Mouse (Mus musculus): ENCODE results near the gene AF366264.
"Not testable (repeated sequence)": the region's sequence is repeated elsewhere in the genome, so short reads cannot be mapped to it uniquely, and the experiment has no call there.

Gene AF366264

GRCm38 (mm10) chr8:13838289-13838688 is at the start of gene AF366264:
TSS of gene AF366264 (minus strand) at chr8:13838389.
- DNase-seq (ENCODE audit: low read depth, low spot score), result not testable (repeated sequence)

GRCm38 (mm10) chr8:13843286-13843685 is 5.1 kb upstream of the AF366264 start:
- DNase-seq (ENCODE audit: low read depth, low spot score), result not testable (repeated sequence)

GRCm38 (mm10) chr8:13828598-13829172 is 9.5 kb downstream of the AF366264 start:
- DNase-seq (ENCODE audit: low read depth, low spot score), result no peak

- DNase-seq (ENCODE audit: low read depth, low spot score), result no peak
Observed at GRCm38 (mm10) chr8:13799566-13799965, 38.6 kb downstream of the AF366264 start.

- DNase-seq (ENCODE audit: low read depth, low spot score), result no peak
Observed at GRCm38 (mm10) chr8:13797676-13798075, 40.5 kb downstream of the AF366264 start.

- no peak for DNase-seq (ENCODE audit: low read depth, low spot score)
Observed at GRCm38 (mm10) chr8:13793746-13794101, 44.5 kb downstream of the AF366264 start.

- DNase-seq (ENCODE audit: low read depth, low spot score), result no peak
Observed at GRCm38 (mm10) chr8:13793097-13793745, 45.0 kb downstream of the AF366264 start.

GRCm38 (mm10) chr8:13789606-13790005 is 48.6 kb downstream of the AF366264 start:
- DNase-seq (ENCODE audit: low read depth, low spot score), result no peak

- DNase-seq (ENCODE audit: low read depth, low spot score), result peak; percentile 99
Observed at GRCm38 (mm10) chr8:13785764-13786299, 52.4 kb downstream of the AF366264 start.

GRCm38 (mm10) chr8:13785250-13785763 is 52.9 kb downstream of the AF366264 start, which contains the start of gene Upf3a:
TSS of gene Upf3a (plus strand) at chr8:13785615.
- peak; percentile 99 for DNase-seq (ENCODE audit: low read depth, low spot score)
